Mouse (Mus musculus) liver, embryonic 15.5 days (tissue): Measurements from ENCODE around the gene Lrrc27. TPM values are rescaled to one million over a fixed set of nuclear protein-coding genes. Genes with fewer than 3 reads are reported as not detected.

Source experiments
- ATAC-seq: fragments of 200-750 bp; cut with Nextera tagmentation; 2 replicates; pipeline ENCODE4 v1.8.0; 2017; ENCODE audit warnings: moderate number of reproducible peaks, mild to moderate bottlenecking, moderate library complexity; ENCODE audit not compliant: insufficient read depth
- H3K27ac ChIP-seq: fragments of 300-500 bp; sonication (generic); replicated peaks from 2 replicates; pipeline ENCODE4 v1.5.1; 2015; ENCODE audit warnings: mild to moderate bottlenecking, inconsistent platforms
- H3K27me3 ChIP-seq: fragments of 300-500 bp; sonication (generic); 2 replicates; pipeline ENCODE4 v1.6.1; 2015; ENCODE audit warnings: mild to moderate bottlenecking, inconsistent platforms
- H3K36me3 ChIP-seq: fragments of 300-500 bp; sonication (generic); replicated peaks from 2 replicates; pipeline ENCODE4 v1.6.1; 2015; ENCODE audit warnings: moderate library complexity, mild to moderate bottlenecking, inconsistent platforms
- H3K4me1 ChIP-seq: fragments of 300-500 bp; sonication (generic); replicated peaks from 2 replicates; pipeline ENCODE4 v1.6.1; 2015; ENCODE audit warnings: inconsistent platforms
- H3K4me2 ChIP-seq: fragments of 300-500 bp; sonication (generic); 2 replicates; pipeline ENCODE4 v1.6.1; 2015; ENCODE audit warnings: moderate library complexity, mild to moderate bottlenecking, inconsistent platforms
- H3K4me3 ChIP-seq: fragments of 300-500 bp; sonication (generic); replicated peaks from 2 replicates; pipeline ENCODE4 v1.5.1; 2015; ENCODE audit warnings: mild to moderate bottlenecking, inconsistent platforms
- H3K9ac ChIP-seq: fragments of 300-500 bp; sonication (generic); 2 replicates; pipeline ENCODE4 v1.6.1; 2015; ENCODE audit warnings: moderate library complexity, mild to moderate bottlenecking, inconsistent platforms
- H3K9me3 ChIP-seq: fragments of 300-500 bp; sonication (generic); replicated peaks from 2 replicates; pipeline ENCODE4 v1.6.1; 2016; ENCODE audit warnings: inconsistent platforms
- WGBS: fragments of 180-500 bp; shearing (Covaris S2); methylation state at CpG from one replicate; pipeline ENCODE4 v1.1.7; 2015; ENCODE audit warnings: mixed read lengths; ENCODE audit not compliant: insufficient replicate concordance; 5-methylcytosine and 5-hydroxymethylcytosine counted together
- polyA plus RNA-seq: library from polyadenylated mRNA; unstranded; fragments of >200 nt; fragmentation: Nextera tagmentation; extraction: Ambion mirVana; gene quantifications from 2 replicates; pipeline ENCODE4 v1.2.1, GENCODE M21; 2015

Gene Lrrc27
- polyA plus RNA-seq, 1 experiment from 2014 or later = 0.54 TPM

GRCm38 (mm10) chr7:139224070-139224469 is 11.3 kb downstream of the Lrrc27 start:
- H3K4me1 ChIP-seq = no peaks in the 10 kb centered on the region; the same call in 1 of the 2 replicates
- no peak overlapping the region for H3K4me3 ChIP-seq
- H3K36me3 ChIP-seq = no peaks in the 10 kb centered on the region
- 32% methylated on average over 1 of the region's 1 CpGs for WGBS
- no peak for ATAC-seq
- H3K9ac ChIP-seq = no peak overlapping the region
- H3K9me3 ChIP-seq = no peaks in the 10 kb centered on the region
- peak overlapping the region; percentile 55; the same call in 1 of the 2 replicates for H3K27ac ChIP-seq
- H3K27me3 ChIP-seq = no peaks in the 10 kb centered on the region
- H3K4me2 ChIP-seq = no peak overlapping the region

- 14% methylated on average over 8 of the region's 8 CpGs for WGBS
- no peaks in the 10 kb centered on the region for H3K9me3 ChIP-seq
- H3K27me3 ChIP-seq = no peaks in the 10 kb centered on the region
- H3K36me3 ChIP-seq = no peaks in the 10 kb centered on the region
- H3K27ac ChIP-seq = peak overlapping the region; percentile 55; the same call in 1 of the 2 replicates
- no peak overlapping the region for H3K9ac ChIP-seq
- ATAC-seq = peak; percentile 22; the same call in 1 of the 2 replicates
- H3K4me2 ChIP-seq = no peak overlapping the region
- H3K4me1 ChIP-seq = no peaks in the 10 kb centered on the region; the same call in 1 of the 2 replicates
- H3K4me3 ChIP-seq = no peak overlapping the region
Observed at GRCm38 (mm10) chr7:139224725-139225124, 11.9 kb downstream of the Lrrc27 start.

- Histone ChIP-seq H3K4me1 (no peaks in the 10 kb centered on the region; the same call in 1 of the 2 replicates), H3K4me3 (no peak overlapping the region), H3K36me3 (no peaks in the 10 kb centered on the region), H3K27ac (no peak overlapping the region), H3K9me3 (no peaks in the 10 kb centered on the region), H3K27me3 (no peaks in the 10 kb centered on the region), H3K9ac (no peak overlapping the region), H3K4me2 (no peak overlapping the region)
- no peak for ATAC-seq
- 61% methylated on average over 7 of the region's 7 CpGs for WGBS
Observed at GRCm38 (mm10) chr7:139226416-139226815, 13.6 kb downstream of the Lrrc27 start.

DNA sequence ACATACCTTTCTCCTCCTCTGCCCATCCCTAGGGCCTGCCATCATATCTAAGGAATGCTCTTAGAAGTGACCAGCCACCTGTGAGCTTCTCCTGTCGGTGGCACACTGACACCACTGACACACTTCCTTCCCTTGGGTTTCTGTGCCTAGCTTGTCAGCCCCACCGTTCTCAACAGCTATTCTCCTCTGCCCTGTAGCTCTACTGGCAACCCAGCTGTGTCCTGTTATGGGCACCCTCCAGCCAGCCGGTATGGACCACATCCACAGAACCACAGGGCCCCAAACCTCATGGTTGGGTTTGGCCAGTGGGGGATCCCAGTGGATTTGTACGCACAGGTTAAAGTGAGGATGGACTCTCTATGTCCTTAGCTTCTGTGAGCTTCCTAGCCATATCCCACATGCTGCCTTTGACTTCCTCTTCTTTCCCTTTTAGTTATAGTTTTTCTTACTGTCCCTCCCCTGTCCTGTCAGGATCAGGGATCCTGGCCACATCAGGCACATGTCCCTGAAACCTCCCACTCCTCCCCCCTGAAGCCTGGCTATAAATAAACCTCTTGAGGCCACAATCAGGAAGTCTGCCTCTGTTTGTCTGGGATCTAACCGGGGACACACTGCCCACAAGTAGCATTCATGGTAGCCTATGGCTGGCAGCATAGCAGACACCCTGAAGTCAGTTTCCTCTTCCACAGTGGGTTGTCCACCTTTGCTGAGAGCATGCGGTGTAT is 15.8 kb downstream of the Lrrc27 start:
- WGBS = 23% methylated on average over 6 of the region's 6 CpGs

DNA sequence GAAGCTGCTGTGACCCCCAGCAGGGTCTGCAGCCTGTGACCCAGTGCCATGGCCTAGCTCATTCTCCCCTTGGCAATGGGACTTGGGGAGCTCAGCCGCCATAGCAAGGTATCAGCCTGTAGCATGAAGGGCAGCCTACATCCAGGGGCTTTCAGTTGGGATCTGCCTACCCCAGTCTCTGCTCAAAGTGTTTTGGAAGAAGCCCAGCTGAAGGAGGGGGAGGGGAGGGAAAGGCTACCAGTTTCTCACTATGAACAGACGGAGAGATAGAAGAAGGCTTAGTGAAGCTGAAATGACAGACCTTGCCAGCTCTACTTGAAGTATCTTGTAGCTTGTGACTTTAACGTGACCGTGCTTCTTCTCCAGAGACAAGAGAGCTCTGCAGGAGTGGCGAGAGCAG is 17.0 kb downstream of the Lrrc27 start:
- Histone ChIP-seq H3K27me3 (no peaks in the 10 kb centered on the region), H3K9me3 (no peaks in the 10 kb centered on the region), H3K4me3 (no peak overlapping the region), H3K36me3 (no peaks in the 10 kb centered on the region), H3K9ac (no peak overlapping the region), H3K4me2 (no peak overlapping the region), H3K27ac (no peak overlapping the region), H3K4me1 (peaks cover 7% of the 10 kb centered on the region)
- 59% methylated on average over 5 of the region's 5 CpGs for WGBS
- ATAC-seq = no peak

More for the DNA sequence above, 15.8 kb downstream of the Lrrc27 start:
- Histone ChIP-seq H3K36me3 (no peaks in the 10 kb centered on the region), H3K9ac (no peak overlapping the region), H3K27ac (no peak overlapping the region), H3K9me3 (no peaks in the 10 kb centered on the region), H3K4me2 (no peak overlapping the region), H3K4me1 (no peaks in the 10 kb centered on the region; the same call in 1 of the 2 replicates), H3K4me3 (no peak overlapping the region), H3K27me3 (no peaks in the 10 kb centered on the region)
- ATAC-seq = peak; percentile 20; the same call in 1 of the 2 replicates

- no peak overlapping the region for H3K9ac ChIP-seq
- no peak overlapping the region for H3K27ac ChIP-seq
- no peak overlapping the region for H3K4me3 ChIP-seq
- H3K4me1 ChIP-seq = peaks cover 11% of the 10 kb centered on the region
- no peaks in the 10 kb centered on the region for H3K27me3 ChIP-seq
- 58% methylated on average over 12 of the region's 12 CpGs for WGBS
- ATAC-seq = no peak
- no peaks in the 10 kb centered on the region for H3K36me3 ChIP-seq
- no peaks in the 10 kb centered on the region for H3K9me3 ChIP-seq
- H3K4me2 ChIP-seq = no peak overlapping the region
Observed at GRCm38 (mm10) chr7:139230241-139230640, 17.5 kb downstream of the Lrrc27 start.

DNA sequence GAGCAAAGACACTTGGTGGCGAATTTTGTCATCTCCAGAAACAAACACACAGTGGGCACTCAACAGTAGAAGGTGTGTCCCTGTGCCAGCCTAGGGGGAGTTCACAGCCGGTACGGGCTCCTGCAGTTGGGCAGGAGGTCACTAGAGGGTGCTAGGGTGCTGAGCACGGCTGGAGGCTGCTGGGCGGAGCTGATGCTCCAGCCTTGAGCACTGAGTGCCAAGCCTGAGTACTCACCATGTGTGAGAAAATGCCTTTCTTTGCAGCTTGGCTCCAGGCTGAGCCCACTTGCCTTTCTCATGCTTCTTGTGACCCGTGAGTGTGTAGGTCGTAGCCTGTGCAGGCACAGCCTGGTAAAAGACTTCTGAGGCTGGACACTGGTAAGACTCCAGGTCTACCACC is 20.9 kb downstream of the Lrrc27 start:
- WGBS = under 1% methylated on average over 7 of the region's 7 CpGs
- H3K4me3 ChIP-seq = no peak overlapping the region
- no peak overlapping the region for H3K4me2 ChIP-seq
- H3K4me1 ChIP-seq = peaks cover 11% of the 10 kb centered on the region
- H3K27me3 ChIP-seq = no peaks in the 10 kb centered on the region
- no peak overlapping the region for H3K9ac ChIP-seq
- H3K36me3 ChIP-seq = no peaks in the 10 kb centered on the region
- no peaks in the 10 kb centered on the region for H3K9me3 ChIP-seq
- ATAC-seq = peak; percentile 48
- H3K27ac ChIP-seq = no peak overlapping the region

GRCm38 (mm10) chr7:139234426-139235188 is 21.8 kb downstream of the Lrrc27 start:
- Histone ChIP-seq H3K9ac (no peak overlapping the region), H3K27ac (no peak overlapping the region), H3K4me1 (peaks cover 11% of the 10 kb centered on the region), H3K4me2 (peak overlapping the region; percentile 37), H3K4me3 (no peak overlapping the region), H3K9me3 (no peaks in the 10 kb centered on the region), H3K36me3 (no peaks in the 10 kb centered on the region), H3K27me3 (no peaks in the 10 kb centered on the region)
- WGBS = 7% methylated on average over 18 of the region's 18 CpGs
- ATAC-seq = peak; percentile 52; the same call in 1 of the 2 replicates

DNA sequence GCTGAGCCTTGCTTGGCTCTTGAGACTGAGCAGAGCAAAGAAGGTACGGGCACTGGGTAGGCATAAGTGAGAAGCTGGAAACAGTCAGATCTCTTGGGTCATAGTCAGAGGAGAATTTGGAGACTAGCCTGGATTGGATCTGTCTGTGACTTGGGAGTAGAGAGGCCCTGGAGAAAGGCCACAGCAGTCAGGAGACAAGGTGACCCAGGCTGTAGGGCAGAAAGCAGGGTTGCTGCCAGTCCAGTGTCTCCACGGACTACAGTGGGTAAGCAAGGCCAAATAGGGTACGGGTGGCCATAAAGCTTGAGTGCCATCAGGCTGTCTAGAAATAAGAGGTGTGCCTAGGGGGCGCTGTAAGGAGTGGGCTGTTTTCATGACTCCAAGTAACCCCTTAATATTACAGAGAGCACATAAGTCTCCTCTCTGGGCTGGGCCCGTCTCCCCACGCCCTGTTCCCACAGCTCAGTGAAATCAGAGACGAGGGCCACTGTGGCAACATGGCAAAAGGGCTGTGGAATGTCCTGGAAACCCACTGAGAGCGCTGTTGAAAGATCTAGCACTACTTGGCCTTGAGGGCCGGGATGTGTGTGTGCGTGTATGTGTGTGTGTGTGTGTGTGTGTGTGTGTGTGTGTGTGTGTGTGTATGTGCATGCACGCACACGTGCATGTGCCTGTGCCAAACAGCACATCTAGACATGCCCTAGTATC is 23.0 kb downstream of the Lrrc27 start:
- H3K4me3 ChIP-seq = no peak overlapping the region
- H3K36me3 ChIP-seq = no peaks in the 10 kb centered on the region
- 61% methylated on average over 12 of the region's 12 CpGs for WGBS
- H3K9ac ChIP-seq = no peak overlapping the region
- ATAC-seq = no peak
- no peaks in the 10 kb centered on the region for H3K9me3 ChIP-seq
- H3K27ac ChIP-seq = no peak overlapping the region
- H3K27me3 ChIP-seq = no peaks in the 10 kb centered on the region
- peaks cover 11% of the 10 kb centered on the region for H3K4me1 ChIP-seq
- H3K4me2 ChIP-seq = no peak overlapping the region

- Histone ChIP-seq H3K27ac (no peak overlapping the region), H3K4me1 (peaks cover 8% of the 10 kb centered on the region), H3K4me3 (no peak overlapping the region), H3K9ac (no peak overlapping the region), H3K27me3 (no peaks in the 10 kb centered on the region), H3K9me3 (no peaks in the 10 kb centered on the region), H3K36me3 (no peaks in the 10 kb centered on the region), H3K4me2 (no peak overlapping the region)
- no peak for ATAC-seq
- 45% methylated on average over 3 of the region's 3 CpGs for WGBS
Observed at GRCm38 (mm10) chr7:139239432-139239831, 26.6 kb downstream of the Lrrc27 start.

- H3K9me3 ChIP-seq = no peaks in the 10 kb centered on the region
- no peaks in the 10 kb centered on the region for H3K36me3 ChIP-seq
- peaks cover 39% of the 10 kb centered on the region for H3K27me3 ChIP-seq
- 68% methylated on average over 5 of the region's 5 CpGs for WGBS
- peaks cover 30% of the 10 kb centered on the region for H3K4me1 ChIP-seq
- H3K9ac ChIP-seq = no peak overlapping the region
- H3K4me2 ChIP-seq = no peak overlapping the region
- H3K4me3 ChIP-seq = no peak overlapping the region
- no peak for ATAC-seq
- no peak overlapping the region for H3K27ac ChIP-seq
Observed at GRCm38 (mm10) chr7:139246086-139246485, 33.3 kb downstream of the Lrrc27 start.
